Mouse (Mus musculus) testis, adult 2 months (tissue): ENCODE measurements around the gene Tomm20l. TPM values are rescaled to one million over a fixed set of nuclear protein-coding genes. Genes with fewer than 3 reads are reported as not detected.
"Not testable (repeated sequence)": the region's sequence is repeated elsewhere in the genome, so short reads cannot be mapped to it uniquely, and the experiment has no call there.

Experiments
- H3K27ac ChIP-seq: fragments of 200-500 bp; 2 replicates; pipeline ENCODE4 v1.5.1; 2012; ENCODE audit warnings: low read depth, low read length; ENCODE audit not compliant: control insufficient read depth, insufficient read depth
- H3K27me3 ChIP-seq: fragments of 200-500 bp; 2 replicates; pipeline ENCODE4 v1.6.1; 2012; ENCODE audit warnings: mild to moderate bottlenecking, low read length, moderate library complexity; ENCODE audit not compliant: control insufficient read depth, insufficient read depth
- H3K36me3 ChIP-seq: fragments of 200-500 bp; 2 replicates; pipeline ENCODE4 v1.6.1; 2012; ENCODE audit warnings: mild to moderate bottlenecking, low read length; ENCODE audit not compliant: control insufficient read depth, insufficient read depth
- H3K4me1 ChIP-seq: fragments of 200-500 bp; 2 replicates; pipeline ENCODE4 v1.6.1; 2012; ENCODE audit warnings: low read length; ENCODE audit not compliant: control insufficient read depth, insufficient read depth
- H3K4me3 ChIP-seq: fragments of 200-500 bp; 2 replicates; pipeline ENCODE4 v1.5.1; 2012; ENCODE audit warnings: low read depth, mild to moderate bottlenecking, low read length, moderate library complexity, mixed read lengths; ENCODE audit not compliant: control insufficient read depth
- CTCF ChIP-seq: fragments of 200-500 bp; IDR thresholded peaks from 2 replicates; pipeline ENCODE4 v1.5.1; 2012; ENCODE audit warnings: low read depth, mild to moderate bottlenecking, inconsistent platforms, low read length, moderate library complexity; ENCODE audit not compliant: control insufficient read depth, insufficient read depth, insufficient replicate concordance
- POLR2A ChIP-seq: fragments of 200-500 bp; IDR thresholded peaks from 2 replicates; pipeline ENCODE4 v1.6.1; 2012; ENCODE audit warnings: low read depth, mild to moderate bottlenecking, inconsistent platforms, low read length, moderate library complexity; ENCODE audit not compliant: control insufficient read depth
- polyA plus RNA-seq: library from polyadenylated mRNA; depleted of rRNA; stranded (reverse); fragments of >200 nt; gene quantifications from 2 replicates; pipeline ENCODE4 v1.2.3, GENCODE M21; 2012; rRNA removed

Gene Tomm20l
- 48.0 and 50.5 TPM in 2 replicates for polyA plus RNA-seq

DNA sequence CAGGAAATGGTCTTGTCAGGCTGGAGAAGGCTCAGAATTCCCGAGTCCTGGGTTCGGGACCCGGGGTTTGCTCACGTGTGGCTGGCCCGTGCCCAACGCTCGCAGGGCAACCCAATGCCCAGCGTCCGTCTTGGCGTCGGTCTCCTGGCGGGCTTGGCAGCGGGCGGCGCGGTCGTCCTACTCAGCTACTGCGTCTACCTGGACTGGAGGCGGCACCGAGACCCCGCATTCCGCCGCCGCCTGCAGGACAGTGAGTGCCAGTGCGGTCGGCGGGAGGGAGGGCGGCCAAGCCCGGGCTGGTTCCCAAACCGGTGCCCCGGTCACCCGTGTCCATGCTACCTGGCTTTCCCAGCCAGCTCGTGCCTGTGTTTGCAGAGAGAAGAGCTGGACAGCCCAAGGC is at the start of gene Tomm20l:
Gene Tomm20l (plus strand): TSS at position 98 of the 400 bp plus-strand sequence.
- Histone ChIP-seq H3K36me3 (no peaks in the 10 kb centered on the region; the same call in 1 of the 2 replicates), H3K27ac (peak within 1 kb of the TSS; percentile 55; the same call in 1 of the 2 replicates), H3K27me3 (no peaks in the 10 kb centered on the region), H3K4me3 (peak within 1 kb of the TSS; percentile 89), H3K4me1 (peaks cover 17% of the 10 kb centered on the region)
- TF ChIP-seq POLR2A (no peak), CTCF (no peak)

DNA sequence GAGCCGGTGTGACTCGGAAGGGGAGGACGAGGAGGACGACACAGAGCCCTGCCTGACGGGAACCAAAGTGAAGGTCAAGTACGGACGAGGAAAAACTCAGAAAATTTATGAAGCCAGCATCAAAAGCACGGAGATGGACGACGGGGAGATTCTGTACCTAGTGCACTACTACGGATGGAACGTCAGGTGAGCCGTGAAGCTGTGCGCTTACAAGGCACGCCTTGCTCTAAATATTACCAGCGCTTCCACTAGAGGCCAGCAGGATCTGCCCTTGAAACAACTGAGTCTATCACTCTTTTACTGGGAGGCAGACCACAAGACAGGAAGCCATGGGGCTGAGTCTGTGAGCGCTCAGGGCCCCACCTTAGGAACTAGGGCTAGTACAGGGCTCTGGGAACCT is 41.4 kb upstream of the Tomm20l start:
- no peak overlapping the region for H3K4me3 ChIP-seq
- no peak for TF ChIP-seq POLR2A
- TF ChIP-seq CTCF: no peak
- H3K4me1 ChIP-seq: no peaks in the 10 kb centered on the region
- peaks cover 3% of the 10 kb centered on the region for H3K36me3 ChIP-seq
- no peaks in the 10 kb centered on the region for H3K27me3 ChIP-seq
- no peak overlapping the region for H3K27ac ChIP-seq

DNA sequence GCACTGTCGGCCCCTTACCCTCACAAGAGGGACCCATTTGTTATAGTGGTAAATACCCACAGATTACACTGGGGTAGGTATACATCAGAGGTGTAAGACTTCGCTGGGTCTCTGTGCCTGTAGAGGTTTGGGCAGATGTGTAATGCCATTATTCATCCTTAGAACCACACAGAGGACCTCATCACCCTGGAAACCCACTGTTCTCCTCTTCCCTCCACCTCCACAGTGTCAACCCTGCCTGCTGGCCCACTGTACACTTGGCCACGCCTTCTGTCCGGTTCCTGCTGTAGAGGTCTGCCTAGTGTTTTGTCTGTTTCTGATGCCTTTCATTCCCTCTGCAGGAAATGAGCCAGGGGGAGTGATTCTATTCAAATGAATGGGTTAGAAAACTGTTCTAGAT is 39.2 kb upstream of the Tomm20l start:
- H3K27me3 ChIP-seq: no peaks in the 10 kb centered on the region
- H3K4me1 ChIP-seq: no peaks in the 10 kb centered on the region
- H3K27ac ChIP-seq: no peak overlapping the region
- no peak overlapping the region for H3K4me3 ChIP-seq
- TF ChIP-seq CTCF (no peak), POLR2A (no peak)
- H3K36me3 ChIP-seq: peaks cover 8% of the 10 kb centered on the region

DNA sequence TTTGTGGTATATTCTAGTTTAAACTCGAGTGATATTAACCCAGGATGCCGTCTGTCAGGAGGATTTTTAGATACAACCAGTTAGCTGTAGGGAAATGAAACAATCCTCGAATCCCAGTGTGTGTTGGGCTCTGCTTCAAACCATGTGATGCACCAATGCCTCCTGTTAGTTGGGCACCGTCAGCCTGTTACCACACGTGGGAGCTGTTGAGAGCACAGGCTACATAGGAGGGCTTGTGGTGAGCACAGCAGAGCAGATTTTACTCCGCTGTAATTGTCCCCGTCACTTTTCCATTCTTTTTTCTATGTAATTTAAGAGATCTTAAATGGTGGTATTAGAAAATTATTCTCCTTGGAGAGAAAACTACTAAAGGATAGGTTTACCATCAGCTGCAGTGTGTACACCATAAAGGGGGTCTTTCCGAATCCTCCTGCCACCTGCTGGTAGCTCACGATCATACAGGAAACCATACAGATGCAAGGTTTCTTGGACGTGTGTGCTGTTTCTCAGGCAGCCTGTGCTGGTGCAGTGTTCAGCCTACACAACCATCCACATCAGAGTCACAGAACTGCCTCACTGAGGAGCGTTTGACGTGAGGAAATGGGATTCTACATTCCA is 38.0 kb upstream of the Tomm20l start:
- no peaks in the 10 kb centered on the region for H3K4me1 ChIP-seq
- peak; percentile 31; the same call in 1 of the 2 replicates for TF ChIP-seq CTCF
- no peak for TF ChIP-seq POLR2A
- H3K36me3 ChIP-seq: peaks cover 6% of the 10 kb centered on the region
- no peak overlapping the region for H3K4me3 ChIP-seq
- H3K27ac ChIP-seq: no peak overlapping the region
- H3K27me3 ChIP-seq: no peaks in the 10 kb centered on the region

DNA sequence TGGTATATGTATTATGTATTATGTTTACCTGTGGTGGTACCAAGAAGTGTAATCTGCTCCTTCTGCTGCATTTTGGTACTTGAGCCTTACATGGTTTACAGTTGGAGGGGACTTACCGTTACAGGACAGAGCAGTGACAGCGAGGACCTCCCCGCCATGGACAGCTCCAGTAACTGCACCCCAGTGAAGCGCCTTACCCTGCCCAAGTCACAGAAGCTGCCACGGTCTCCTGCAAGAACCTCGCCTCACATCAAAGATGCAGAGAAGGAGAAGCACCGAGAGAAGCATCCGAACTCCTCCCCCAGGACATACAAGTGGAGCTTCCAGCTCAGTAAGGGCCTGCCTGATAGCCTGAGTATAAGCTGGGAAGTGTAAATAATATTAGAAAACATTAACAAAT is 24.9 kb upstream of the Tomm20l start:
- H3K27ac ChIP-seq: no peak overlapping the region
- H3K36me3 ChIP-seq: peaks cover 1% of the 10 kb centered on the region; the same call in 1 of the 2 replicates
- TF ChIP-seq CTCF: no peak
- TF ChIP-seq POLR2A: no peak
- no peaks in the 10 kb centered on the region for H3K27me3 ChIP-seq
- no peaks in the 10 kb centered on the region for H3K4me1 ChIP-seq
- H3K4me3 ChIP-seq: no peak overlapping the region

DNA sequence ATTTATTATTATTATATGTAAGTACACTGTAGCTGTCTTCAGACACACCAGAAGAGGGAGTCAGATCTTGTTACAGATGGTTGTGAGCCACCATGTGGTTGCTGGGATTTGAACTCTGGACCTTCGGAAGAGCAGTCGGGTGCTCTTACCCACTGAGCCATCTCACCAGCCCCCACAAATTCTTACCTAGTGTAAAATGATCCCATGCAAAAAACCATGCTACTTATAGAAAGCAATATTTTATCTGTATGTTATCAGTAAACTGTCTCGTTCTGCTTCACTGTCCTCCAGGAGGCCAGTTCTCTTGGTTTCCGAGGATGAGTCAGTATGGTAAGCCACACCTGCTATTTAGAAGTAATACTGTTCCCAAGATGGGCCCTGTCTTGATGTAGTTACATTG is 7.0 kb upstream of the Tomm20l start:
- not testable (repeated sequence) for H3K36me3 ChIP-seq

DNA sequence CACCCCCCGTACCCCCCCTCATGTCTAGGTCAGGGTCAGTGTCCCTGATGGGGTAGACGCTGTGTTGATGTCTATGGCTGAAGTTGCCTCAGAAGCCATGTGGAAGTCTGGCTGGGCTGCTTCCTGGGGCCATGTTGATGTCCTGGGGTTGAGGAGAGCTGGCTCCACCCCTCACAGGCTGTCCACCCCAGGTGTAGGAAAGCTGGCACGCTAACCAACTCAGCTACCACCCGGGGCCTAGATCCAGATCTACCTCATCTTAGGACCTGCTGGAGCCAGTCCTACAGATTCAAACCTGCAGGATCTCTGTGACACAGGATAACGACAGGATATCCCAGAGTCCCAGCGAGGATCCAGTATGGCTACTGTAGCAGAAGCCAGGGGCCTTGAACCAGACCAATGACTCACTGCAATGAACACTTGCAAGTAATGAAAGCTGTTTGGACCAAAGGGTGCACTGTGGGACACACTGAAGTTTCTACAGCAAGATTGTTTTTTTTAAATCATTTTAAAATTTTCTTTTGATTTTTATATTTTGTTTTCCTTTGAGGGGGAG is 3.9 kb upstream of the Tomm20l start:
- no peak overlapping the region for H3K4me3 ChIP-seq
- H3K27me3 ChIP-seq: no peaks in the 10 kb centered on the region
- TF ChIP-seq POLR2A: no peak
- TF ChIP-seq CTCF: no peak
- H3K27ac ChIP-seq: no peak overlapping the region
- no peaks in the 10 kb centered on the region; the same call in 1 of the 2 replicates for H3K36me3 ChIP-seq
- peaks cover 6% of the 10 kb centered on the region for H3K4me1 ChIP-seq

More for the DNA sequence above, 7.0 kb upstream of the Tomm20l start:
- not testable (repeated sequence) for H3K27ac ChIP-seq, H3K4me3 ChIP-seq, H3K27me3 ChIP-seq, H3K4me1 ChIP-seq

DNA sequence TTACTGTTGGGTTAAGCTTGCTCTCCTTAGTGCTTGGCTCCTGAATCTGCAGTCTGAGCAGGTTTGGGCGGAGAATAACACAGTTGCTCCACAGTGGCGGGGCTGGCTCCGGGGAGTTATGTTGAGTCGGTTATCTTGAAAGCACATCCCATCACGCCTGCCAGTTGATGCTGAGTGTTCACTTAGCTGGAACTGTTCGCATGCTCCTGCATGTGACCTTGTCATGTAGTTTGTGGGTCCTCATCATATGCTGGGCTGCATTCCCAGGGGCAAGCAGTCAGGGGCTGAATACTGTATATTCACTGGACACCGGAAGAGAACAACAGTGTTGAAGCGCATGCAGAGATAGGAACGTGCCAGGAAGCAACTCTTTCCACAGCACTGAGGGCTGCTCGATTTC is 1.8 kb downstream of the Tomm20l start:
- no peak for TF ChIP-seq POLR2A
- TF ChIP-seq CTCF: no peak
- Histone ChIP-seq H3K27ac (no peak overlapping the region), H3K4me3 (peak overlapping the region; percentile 53), H3K36me3 (no peaks in the 10 kb centered on the region; the same call in 1 of the 2 replicates), H3K27me3 (no peaks in the 10 kb centered on the region), H3K4me1 (peaks cover 17% of the 10 kb centered on the region)
